Mouse (Mus musculus): ENCODE measurements around the gene Pde7b. TPM values are rescaled to one million over a fixed set of nuclear protein-coding genes. Genes with fewer than 3 reads are reported as not detected.

The Pde7b gene
- total and polyA plus RNA-seq, 3 experiments, result not detected

DNA sequence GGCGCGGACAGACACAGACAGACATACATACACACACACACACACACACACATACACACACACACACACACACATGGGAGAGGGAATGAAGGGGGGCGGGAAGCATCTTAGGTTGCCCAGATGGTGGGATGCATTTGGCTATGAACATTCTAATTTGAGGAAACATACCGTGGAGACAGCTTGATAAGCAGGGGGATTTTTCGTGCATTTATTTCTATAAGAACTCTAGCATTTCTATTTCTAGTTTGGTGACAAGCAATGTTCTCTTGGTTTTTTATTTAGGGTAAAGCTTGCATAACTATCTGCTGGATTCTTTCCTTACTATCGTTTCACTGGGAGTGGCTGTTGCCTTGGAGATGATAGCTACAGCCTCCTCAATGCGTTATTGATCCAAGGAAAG lies 66.2 kb downstream of the Pde7b start:
- in situ Hi-C loops (cut with MboI; ENCODE audit: low pct_ligation_motif_present, low pct_unique_long_range_greater_than_20kb, low sequenced_read_pairs), result no loop called here
- Histone ChIP-seq H3K9ac (ENCODE audit: insufficient read depth, low read depth) (no peak overlapping the region), H3K79me2 (replicated peaks; ENCODE audit: control insufficient read depth, extremely low read depth, insufficient read depth, poor library complexity, severe bottlenecking) (no peaks in the 10 kb centered on the region), H3K4me1 (ENCODE audit: control insufficient read depth in 1 of 2, insufficient read depth in 2 of 2) (no peaks in the 10 kb centered on the region), H3K36me3 (replicated peaks in 1 of 2; ENCODE audit: control insufficient read depth in 1 of 2, insufficient read depth in 1 of 2, low read length in 1 of 2) (no peaks in the 10 kb centered on the region), H3K27ac (ENCODE audit: insufficient read depth, low read depth) (no peak overlapping the region), H3K4me3 (replicated peaks in 1 of 3; ENCODE audit: low read depth in 2 of 3, low read length in 2 of 3, poor library complexity in 1 of 3) (no peak overlapping the region), H3K4me2 (ENCODE audit: insufficient read depth, low read depth, poor library complexity, severe bottlenecking) (no peak overlapping the region), H3K27me3 (replicated peaks) (no peaks in the 10 kb centered on the region), H3K9me3 (replicated peaks; ENCODE audit: low read length) (no peaks in the 10 kb centered on the region)
- no peak for TF ChIP-seq NRF1 (IDR thresholded peaks at IDR 0.05; ENCODE audit: low read depth, low read length)
- TF ChIP-seq ZKSCAN1 (IDR thresholded peaks at IDR 0.05; ENCODE audit: borderline replicate concordance, low read depth, low read length), result no peak
- TF ChIP-seq E2F4 (IDR thresholded peaks at IDR 0.05; ENCODE audit: insufficient replicate concordance, low read depth, low read length), result no peak
- no peak for TF ChIP-seq MAX (IDR thresholded peaks at IDR 0.05; ENCODE audit: low read length)
- TF ChIP-seq MYC (IDR thresholded peaks at IDR 0.05; ENCODE audit: low read depth, low read length), result no peak
- no peak for TF ChIP-seq MAFK (IDR thresholded peaks at IDR 0.05; ENCODE audit: insufficient replicate concordance, low read length)
- DNase-seq (ENCODE audit: extremely low read depth), result no peak
- dilution Hi-C loops (cut with MboI; ENCODE audit: extremely low pct_ligation_motif_present, extremely low pct_unique_long_range_greater_than_20kb, low sequenced_read_pairs), result no loop called here

DNA sequence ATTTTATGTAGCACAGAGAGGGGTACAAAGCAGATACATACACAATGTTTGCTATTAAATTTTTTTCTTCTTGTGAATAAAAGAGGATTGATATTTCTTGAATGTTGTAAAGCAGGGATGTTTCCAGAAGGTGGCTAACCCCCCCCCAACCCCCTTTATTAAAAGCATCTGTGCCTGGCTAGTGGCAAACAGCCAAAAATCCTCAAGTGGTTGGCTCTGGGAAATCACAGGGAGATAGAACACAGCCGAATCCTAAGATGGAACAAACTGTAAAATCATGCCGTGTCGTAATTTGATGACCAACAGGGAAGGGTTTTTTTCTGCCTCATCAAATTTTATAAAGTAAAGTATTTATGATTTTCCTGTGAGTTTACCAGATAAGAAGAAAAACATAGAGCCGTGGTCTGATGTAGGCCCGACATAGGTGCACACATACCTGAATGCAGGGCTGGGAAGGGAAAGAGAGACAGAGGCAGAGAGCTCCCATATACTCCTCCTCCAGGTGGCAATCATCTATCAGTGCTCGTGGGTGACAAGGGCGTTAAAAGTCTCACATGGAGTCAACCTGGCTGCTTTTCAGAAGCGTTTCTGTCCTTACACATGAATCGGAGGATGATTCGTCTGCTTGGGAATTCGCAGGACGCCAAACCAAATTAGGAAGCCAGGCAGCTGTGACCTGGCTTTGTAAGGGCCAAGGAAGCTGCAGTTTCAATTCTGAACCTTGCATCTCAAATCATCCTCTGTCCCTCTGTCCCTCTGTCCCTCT lies 67.4 kb downstream of the Pde7b start:
- no peaks in the 10 kb centered on the region for H3K36me3 ChIP-seq (replicated peaks in 1 of 2; ENCODE audit: control insufficient read depth in 1 of 2, insufficient read depth in 1 of 2, low read length in 1 of 2)
- no peaks in the 10 kb centered on the region for H3K4me1 ChIP-seq (ENCODE audit: control insufficient read depth in 1 of 2, insufficient read depth in 2 of 2)
- H3K9me3 ChIP-seq (replicated peaks; ENCODE audit: low read length), result no peaks in the 10 kb centered on the region
- TF ChIP-seq NRF1 (IDR thresholded peaks at IDR 0.05; ENCODE audit: low read depth, low read length), result no peak
- no peak for TF ChIP-seq POLR2A (IDR thresholded peaks at IDR 0.05; ENCODE audit: low read depth, low read length)
- TF ChIP-seq CHD2 (IDR thresholded peaks at IDR 0.05; ENCODE audit: low read length), result no peak
- no peak for TF ChIP-seq PAX5 (IDR thresholded peaks at IDR 0.05; ENCODE audit: low read length)
- no peak; the same call in 1 of the 2 replicates for TF ChIP-seq RAD21 (IDR thresholded peaks at IDR 0.05; ENCODE audit: low read depth, low read length)
- TF ChIP-seq IRF4 (IDR thresholded peaks at IDR 0.05; ENCODE audit: low read depth, low read length), result no peak
- TF ChIP-seq ETS1 (conservative IDR thresholded peaks at IDR 0.05; ENCODE audit: low read depth, low read length), result no peak
- no peak for TF ChIP-seq TBP (conservative IDR thresholded peaks at IDR 0.05; ENCODE audit: low read depth, low read length)
- TF ChIP-seq E2F4 (IDR thresholded peaks at IDR 0.05; ENCODE audit: insufficient replicate concordance, low read depth, low read length), result no peak
- TF ChIP-seq HCFC1 (IDR thresholded peaks at IDR 0.05; ENCODE audit: low read depth, low read length), result no peak
- no peak for TF ChIP-seq MEF2A (IDR thresholded peaks at IDR 0.05; ENCODE audit: borderline replicate concordance, low read depth, low read length)
- no peaks in the 10 kb centered on the region for H3K79me2 ChIP-seq (replicated peaks; ENCODE audit: control insufficient read depth, extremely low read depth, insufficient read depth, poor library complexity, severe bottlenecking)
- dilution Hi-C loops (cut with MboI; ENCODE audit: extremely low pct_ligation_motif_present, extremely low pct_unique_long_range_greater_than_20kb, low sequenced_read_pairs), result no loop called here
- peak overlapping the region; percentile 8 for H3K4me2 ChIP-seq (ENCODE audit: insufficient read depth, low read depth, poor library complexity, severe bottlenecking)
- H3K27me3 ChIP-seq (replicated peaks), result no peaks in the 10 kb centered on the region
- H3K27ac ChIP-seq (ENCODE audit: insufficient read depth, low read depth), result no peak overlapping the region
- H3K9ac ChIP-seq (ENCODE audit: insufficient read depth, low read depth), result no peak overlapping the region
- H3K4me3 ChIP-seq (replicated peaks in 1 of 3; ENCODE audit: low read depth in 2 of 3, low read length in 2 of 3, poor library complexity in 1 of 3), result no peak overlapping the region
- in situ Hi-C loops (cut with MboI; ENCODE audit: low pct_ligation_motif_present, low pct_unique_long_range_greater_than_20kb, low sequenced_read_pairs), result no loop called here
- DNase-seq (ENCODE audit: extremely low read depth), result no peak

Measured in CH12.LX (cell line).